Mouse (Mus musculus) left cerebral cortex, postnatal 25 days (tissue): ENCODE measurements around the gene 1520401A03Rik. TPM values are rescaled to one million over a fixed set of nuclear protein-coding genes. Genes with fewer than 3 reads are reported as not detected.

Experiments used
- DNase-seq, 2 experiments: peaks; one replicate each; pipeline ENCODE4 v3.0.0; 2022; ENCODE audit warnings: low spot score in 2 of 2, mixed read lengths in 1 of 2
- intact Hi-C: fragments of 180-260 bp; cut with DNase I; formaldehyde crosslinking; loops from one replicate; pipeline ENCODE4 v1.15.1; 2025
- total RNA-seq, 2 experiments: library from RNA; stranded (reverse); gene quantifications; 2 replicates each; pipeline ENCODE4 v1.2.3; 2021

The 1520401A03Rik gene
- total RNA-seq, 2 experiments from 2014 or later = not detected

- no peak for DNase-seq
- intact Hi-C loops = no loop called here
These were observed 22.1 kb upstream of the 1520401A03Rik start for GRCm38 (mm10) chr17:23744651-23745050.

GRCm38 (mm10) chr17:23744076-23744475 lies 21.5 kb upstream of the 1520401A03Rik start:
- intact Hi-C loops = no loop called here
- DNase-seq = no peak

GRCm38 (mm10) chr17:23742941-23743340 lies 20.4 kb upstream of the 1520401A03Rik start:
- no peak for DNase-seq
- intact Hi-C loops = no loop called here

- DNase-seq = no peak
- intact Hi-C loops = no loop called here
These were observed 19.7 kb upstream of the 1520401A03Rik start for GRCm38 (mm10) chr17:23742210-23742793.

GRCm38 (mm10) chr17:23741359-23742209 lies 19.0 kb upstream of the 1520401A03Rik start:
- intact Hi-C loops = no loop called here
- no peak for DNase-seq

GRCm38 (mm10) chr17:23740598-23741021 lies 18.0 kb upstream of the 1520401A03Rik start, which contains the start of gene Paqr4:
TSS of gene Paqr4 (minus strand) at chr17:23740867.
- intact Hi-C loops = no loop called here
- DNase-seq = no peak

GRCm38 (mm10) chr17:23740136-23740584 lies 17.6 kb upstream of the 1520401A03Rik start:
- DNase-seq = peak; percentile 92 to 97
- intact Hi-C loops = no loop called here

- DNase-seq = peak; percentile 37 to 47
- intact Hi-C loops = no loop called here
These were observed 16.9 kb upstream of the 1520401A03Rik start for GRCm38 (mm10) chr17:23739202-23740135.

- no peak for DNase-seq
- intact Hi-C loops = no loop called here
These were observed 16.2 kb upstream of the 1520401A03Rik start for GRCm38 (mm10) chr17:23738836-23739201.

GRCm38 (mm10) chr17:23737493-23738445 lies 15.2 kb upstream of the 1520401A03Rik start:
- DNase-seq = no peak
- intact Hi-C loops = no loop called here

GRCm38 (mm10) chr17:23734341-23734740 lies 11.8 kb upstream of the 1520401A03Rik start:
- intact Hi-C loops = no loop called here
- no peak for DNase-seq

- DNase-seq = no peak
- intact Hi-C loops = no loop called here
These were observed 7.9 kb upstream of the 1520401A03Rik start for GRCm38 (mm10) chr17:23730441-23730840.

GRCm38 (mm10) chr17:23726758-23727142 lies 4.2 kb upstream of the 1520401A03Rik start:
- intact Hi-C loops = no loop called here

GRCm38 (mm10) chr17:23725999-23726757 lies 3.6 kb upstream of the 1520401A03Rik start, which contains the start of gene Pkmyt1:
TSS of gene Pkmyt1 (plus strand) at chr17:23726336.
- DNase-seq = peak; percentile 93 to 94
- intact Hi-C loops = no loop called here

More at GRCm38 (mm10) chr17:23726758-23727142, 4.2 kb upstream of the 1520401A03Rik start:
- DNase-seq = peak; percentile 36 to 67

GRCm38 (mm10) chr17:23725477-23725876 lies 2.9 kb upstream of the 1520401A03Rik start:
- no peak for DNase-seq
- intact Hi-C loops = no loop called here

GRCm38 (mm10) chr17:23721886-23722285 lies 697 bp downstream of the 1520401A03Rik start:
- no peak for DNase-seq

GRCm38 (mm10) chr17:23719455-23719854 lies 3.1 kb downstream of the 1520401A03Rik start:
- DNase-seq = no peak
- intact Hi-C loops = no loop called here

More at GRCm38 (mm10) chr17:23721886-23722285, 697 bp downstream of the 1520401A03Rik start:
- intact Hi-C loops = no loop called here

GRCm38 (mm10) chr17:23717003-23717402 lies 5.6 kb downstream of the 1520401A03Rik start:
- DNase-seq = no peak

More at GRCm38 (mm10) chr17:23717003-23717402, 5.6 kb downstream of the 1520401A03Rik start:
- intact Hi-C loops = no loop called here
